Mouse (Mus musculus): ENCODE results near the gene Rere.

DNA sequence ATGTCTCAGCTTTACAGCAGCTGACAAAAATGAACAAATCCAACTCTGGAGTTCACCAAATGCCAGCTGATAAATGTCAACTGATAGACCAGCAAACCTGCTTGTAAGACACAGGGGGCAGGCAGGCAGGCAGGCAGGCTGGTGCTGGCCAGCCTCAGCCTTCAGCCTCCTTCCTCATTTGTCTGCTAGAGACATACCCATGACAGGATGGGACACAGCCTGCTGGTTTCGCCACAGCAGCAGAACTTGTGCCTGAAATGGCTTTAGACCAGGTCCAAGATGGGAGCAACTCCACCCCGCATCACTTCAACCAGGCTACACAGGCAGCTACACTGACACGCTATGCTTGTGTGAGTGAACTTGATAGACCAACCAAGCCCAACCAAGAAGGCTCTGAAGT is 324.4 kb downstream of the Rere start:
- TF ChIP-seq POLR2A (IDR thresholded peaks at IDR 0.05; ENCODE audit: borderline replicate concordance, extremely low read depth, low read depth, low read length) (no peak), CTCF (IDR thresholded peaks at IDR 0.05; ENCODE audit: insufficient read depth, low read length) (no peak)
